Mouse (Mus musculus) E14TG2a.4 (cell line): Measurements from ENCODE around the gene Gnas.
"Not testable (repeated sequence)": the region's sequence is repeated elsewhere in the genome, so short reads cannot be mapped to it uniquely, and the experiment has no call there.

Source experiments
- H3K27me3 ChIP-seq: 2 replicates; pipeline ENCODE4 v1.6.1; 2014; ENCODE audit warnings: low read length, control low read depth; ENCODE audit not compliant: insufficient read depth
- H3K36me3 ChIP-seq: 2 replicates; pipeline ENCODE4 v1.6.1; 2014; ENCODE audit warnings: low read length, control low read depth; ENCODE audit not compliant: insufficient read depth
- H3K4me1 ChIP-seq: replicated peaks from 2 replicates; pipeline ENCODE4 v1.6.1; 2014; ENCODE audit warnings: low read depth, low read length, control low read depth
- H3K4me3 ChIP-seq: replicated peaks from 2 replicates; pipeline ENCODE4 v1.5.1; 2014; ENCODE audit warnings: mild to moderate bottlenecking, low read length
- H3K9me3 ChIP-seq: 2 replicates; pipeline ENCODE4 v1.6.1; 2014; ENCODE audit warnings: low read length, control low read depth
- CTCF ChIP-seq: conservative IDR thresholded peaks from 2 replicates; pipeline ENCODE4 v1.5.1; 2014; ENCODE audit warnings: low read length
- NANOG ChIP-seq: IDR thresholded peaks from 2 replicates; pipeline ENCODE4 v1.6.1; 2014; ENCODE audit warnings: borderline replicate concordance, low read length, mixed read lengths
- POU5F1 ChIP-seq: IDR thresholded peaks from 2 replicates; pipeline ENCODE4 v1.6.1; 2014; ENCODE audit warnings: low read length, borderline replicate concordance

Gene Gnas

DNA sequence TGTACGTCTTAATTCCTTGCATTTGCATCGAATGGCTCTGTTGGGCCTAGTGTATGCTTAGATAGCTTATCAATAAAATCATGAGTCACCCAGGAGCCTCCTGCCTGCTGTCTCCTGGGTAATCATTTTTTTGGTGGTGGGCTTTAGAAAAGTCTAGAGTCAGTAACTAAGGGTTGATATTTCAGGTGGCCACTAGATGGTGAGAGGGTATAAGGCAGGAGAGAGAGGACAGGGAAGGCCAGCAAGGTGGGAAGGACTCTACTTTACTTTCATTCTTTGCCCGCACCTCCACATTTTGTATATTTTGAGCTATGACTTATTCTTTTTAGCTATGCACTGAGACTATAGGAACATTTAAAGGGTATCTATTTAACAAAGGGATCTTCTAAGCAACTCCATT, 23.8 kb downstream of the Gnas start:
- TF ChIP-seq POU5F1: no peak
- TF ChIP-seq NANOG: no peak
- TF ChIP-seq CTCF: no peak
- Histone ChIP-seq H3K27me3 (no peaks in the 10 kb centered on the region), H3K4me3 (no peak overlapping the region), H3K9me3 (peaks cover 6% of the 10 kb centered on the region), H3K36me3 (peaks cover 11% of the 10 kb centered on the region; the same call in 1 of the 2 replicates), H3K4me1 (peaks cover 24% of the 10 kb centered on the region)

DNA sequence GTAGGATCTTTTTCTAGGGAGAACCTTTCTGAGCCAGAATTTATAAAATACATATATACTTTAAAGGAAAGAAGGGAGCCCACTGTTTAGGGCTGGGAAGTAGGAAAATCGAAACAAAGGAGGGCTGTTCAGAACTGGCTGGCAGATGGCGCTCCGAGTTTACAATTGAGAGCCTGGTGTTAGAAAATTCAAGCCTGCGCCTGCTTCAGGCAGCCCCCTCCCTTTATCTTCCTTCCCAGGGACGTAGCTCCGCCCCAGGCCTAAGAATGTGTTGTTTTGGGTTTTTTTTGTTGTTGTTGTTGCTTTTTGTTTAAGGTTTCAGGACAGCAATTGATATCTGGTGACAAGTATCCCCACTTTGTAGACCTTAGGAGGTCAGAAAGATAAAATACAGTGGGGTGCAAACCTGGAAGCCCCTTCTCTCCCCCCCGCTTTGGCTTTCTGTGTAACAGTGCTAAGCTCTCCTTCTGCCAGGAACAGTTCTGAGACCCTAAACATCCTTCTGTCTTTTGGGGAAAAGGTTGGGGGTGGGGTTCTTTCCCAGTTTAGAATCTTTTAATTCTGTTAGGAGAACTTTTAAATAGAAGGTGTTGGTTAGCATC, 26.9 kb downstream of the Gnas start:
- no peak for TF ChIP-seq POU5F1
- TF ChIP-seq CTCF: peak; percentile 33
- TF ChIP-seq NANOG: no peak
- Histone ChIP-seq H3K4me1 (peaks cover 26% of the 10 kb centered on the region), H3K27me3 (no peaks in the 10 kb centered on the region), H3K9me3 (peaks cover 9% of the 10 kb centered on the region), H3K36me3 (peaks cover 19% of the 10 kb centered on the region), H3K4me3 (no peak overlapping the region)

DNA sequence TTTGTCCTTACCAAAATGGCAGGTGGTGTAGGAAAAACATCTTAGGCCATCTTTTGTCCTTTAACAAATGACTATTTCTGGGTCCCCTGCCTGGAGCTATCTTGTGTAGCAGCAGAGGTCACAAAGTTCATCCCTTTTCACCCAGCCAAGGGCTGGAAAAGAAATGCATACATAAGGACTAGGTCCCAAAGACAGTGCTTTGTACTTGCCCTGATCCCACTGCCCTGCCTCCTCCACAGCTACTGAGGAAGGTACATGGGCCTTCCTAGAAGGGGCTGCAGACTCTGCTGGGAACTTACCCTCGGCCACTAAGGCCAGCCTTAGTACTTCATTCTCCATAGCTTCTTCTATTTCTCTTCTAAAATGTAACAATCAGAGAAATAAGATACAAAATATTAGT, 27.5 kb downstream of the Gnas start:
- H3K36me3 ChIP-seq: peaks cover 25% of the 10 kb centered on the region
- no peak for TF ChIP-seq NANOG
- TF ChIP-seq CTCF: no peak
- TF ChIP-seq POU5F1: no peak

DNA sequence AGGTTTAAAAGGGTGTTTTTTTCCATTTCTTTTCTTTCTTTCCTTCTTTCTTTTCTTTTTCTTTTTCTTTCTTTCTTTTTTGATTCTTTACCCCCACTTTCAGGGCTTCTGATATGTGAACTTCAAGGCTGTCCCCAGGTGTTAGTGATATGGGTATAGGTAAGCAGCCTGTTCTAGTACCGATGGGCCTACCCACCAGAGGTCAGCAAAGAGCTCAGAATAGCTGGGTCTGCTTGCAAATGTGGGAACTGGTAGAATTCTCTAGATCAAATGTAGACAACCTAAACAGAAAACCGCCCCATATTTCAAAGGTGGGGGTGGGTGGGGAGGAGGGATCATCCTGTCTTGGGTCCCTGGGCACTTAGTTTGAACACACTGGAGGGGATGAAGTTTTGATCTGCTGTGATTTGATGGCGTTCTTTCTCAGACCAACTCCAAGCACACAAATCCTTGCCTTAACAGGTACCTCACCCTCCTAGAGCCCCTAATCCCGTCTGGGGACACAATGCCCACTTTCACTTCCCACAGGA, 28.1 kb downstream of the Gnas start:
- peak; percentile 37; the same call in 1 of the 2 replicates for TF ChIP-seq CTCF
- no peak for TF ChIP-seq NANOG
- H3K4me1 ChIP-seq: peaks cover 26% of the 10 kb centered on the region
- H3K4me3 ChIP-seq: no peak overlapping the region

More for the DNA sequence above, 27.5 kb downstream of the Gnas start:
- Histone ChIP-seq H3K4me1 (peaks cover 26% of the 10 kb centered on the region), H3K27me3 (no peaks in the 10 kb centered on the region), H3K4me3 (no peak overlapping the region), H3K9me3 (peaks cover 9% of the 10 kb centered on the region)

DNA sequence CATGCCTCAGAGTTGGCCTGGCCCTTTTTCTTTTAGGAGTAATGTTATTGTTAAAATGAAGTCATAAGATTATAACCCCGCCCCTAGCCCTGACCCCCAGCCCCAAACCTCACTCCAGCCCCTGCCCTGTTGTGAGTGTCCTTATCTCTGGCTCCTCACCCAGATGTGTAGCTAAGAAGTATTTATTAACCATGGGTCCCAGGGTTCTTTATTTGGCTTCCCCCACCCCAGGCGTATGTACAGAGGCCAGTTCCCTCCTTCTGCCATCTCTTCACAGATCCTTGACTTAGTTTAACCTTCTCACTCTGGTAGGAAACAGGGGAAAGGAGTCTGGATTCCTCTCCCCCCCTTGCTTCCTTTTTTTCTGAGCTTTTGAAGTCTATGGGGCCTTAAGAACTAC, 28.5 kb downstream of the Gnas start:
- Histone ChIP-seq H3K36me3 (peaks cover 25% of the 10 kb centered on the region), H3K27me3 (no peaks in the 10 kb centered on the region), H3K4me1 (peaks cover 26% of the 10 kb centered on the region), H3K4me3 (no peak overlapping the region), H3K9me3 (peaks cover 9% of the 10 kb centered on the region)
- TF ChIP-seq POU5F1 (no peak), CTCF (no peak), NANOG (no peak)

More for the DNA sequence above, 28.1 kb downstream of the Gnas start:
- Histone ChIP-seq H3K36me3 (peaks cover 28% of the 10 kb centered on the region), H3K27me3 (no peaks in the 10 kb centered on the region), H3K9me3 (peaks cover 9% of the 10 kb centered on the region)

DNA sequence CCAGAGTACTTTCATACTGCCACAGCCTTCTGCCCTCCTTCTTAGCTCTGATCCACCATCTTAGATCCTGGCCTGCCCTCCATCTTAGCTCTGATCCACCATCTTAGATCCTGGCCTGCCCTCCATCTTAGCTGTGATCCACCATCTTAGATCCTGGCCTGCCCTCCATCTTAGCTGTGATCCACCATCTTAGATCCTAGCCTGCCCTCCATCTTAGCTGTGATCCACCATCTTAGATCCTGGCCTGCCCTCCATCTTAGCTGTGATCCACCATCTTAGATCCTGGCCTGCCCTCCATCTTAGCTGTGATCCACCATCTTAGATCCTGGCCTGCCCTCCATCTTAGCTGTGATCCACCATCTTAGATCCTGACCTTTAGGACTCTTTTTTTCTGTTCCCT, 31.3 kb downstream of the Gnas start:
- Histone ChIP-seq H3K4me1 (peaks cover 20% of the 10 kb centered on the region), H3K36me3 (peaks cover 34% of the 10 kb centered on the region)
- H3K4me3 ChIP-seq, H3K27me3 ChIP-seq, H3K9me3 ChIP-seq: not testable (repeated sequence)

DNA sequence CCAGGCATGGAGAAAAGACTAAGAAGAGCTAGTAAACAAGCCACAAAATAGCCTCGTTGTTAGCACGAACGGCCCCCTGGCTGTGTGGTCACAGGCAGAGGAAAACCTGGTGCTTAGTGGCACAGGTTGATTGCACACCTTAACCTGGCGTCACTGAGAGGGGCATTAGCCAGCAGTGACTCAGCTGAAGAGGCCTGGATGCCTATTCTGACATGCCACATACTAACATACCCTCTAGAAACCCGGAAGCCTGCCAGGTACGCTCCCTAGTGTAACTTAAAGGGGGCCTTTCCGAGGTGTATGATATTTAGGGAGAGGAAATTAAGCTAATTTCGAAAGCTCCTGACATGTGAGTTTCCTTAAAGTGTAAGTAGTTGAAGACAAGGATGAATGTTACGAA, 32.5 kb downstream of the Gnas start:
- TF ChIP-seq CTCF (no peak), NANOG (no peak), POU5F1 (no peak)
- Histone ChIP-seq H3K9me3 (peaks cover 9% of the 10 kb centered on the region), H3K4me1 (peaks cover 15% of the 10 kb centered on the region), H3K27me3 (peaks cover 4% of the 10 kb centered on the region; the same call in 1 of the 2 replicates), H3K36me3 (peaks cover 34% of the 10 kb centered on the region), H3K4me3 (no peak overlapping the region)

DNA sequence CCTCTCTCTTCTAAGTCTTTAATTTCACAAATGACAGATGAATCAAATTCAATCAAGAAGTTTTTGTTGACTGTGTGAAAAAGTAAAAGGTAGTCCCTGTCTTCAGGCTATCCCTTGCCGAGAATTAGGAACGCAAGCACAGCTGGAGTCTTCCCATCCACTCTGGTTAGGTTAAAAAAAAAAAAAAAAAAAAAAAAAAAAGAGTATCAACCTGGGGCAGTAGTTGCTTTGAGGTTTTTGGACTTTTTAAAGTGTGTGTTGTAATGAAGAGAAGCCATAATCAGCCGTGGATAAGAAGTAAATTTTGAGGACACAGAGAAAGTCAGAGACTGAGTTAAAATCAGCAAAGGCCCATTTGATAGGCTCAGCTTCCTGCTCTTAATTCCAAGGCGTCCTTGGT, 41.9 kb downstream of the Gnas start:
- H3K36me3 ChIP-seq: peaks cover 25% of the 10 kb centered on the region
- H3K9me3 ChIP-seq: no peaks in the 10 kb centered on the region
- no peak for TF ChIP-seq NANOG
- no peak for TF ChIP-seq CTCF
- no peak for TF ChIP-seq POU5F1
- peaks cover 20% of the 10 kb centered on the region for H3K4me1 ChIP-seq
- H3K27me3 ChIP-seq: peaks cover 56% of the 10 kb centered on the region
- no peak overlapping the region for H3K4me3 ChIP-seq

DNA sequence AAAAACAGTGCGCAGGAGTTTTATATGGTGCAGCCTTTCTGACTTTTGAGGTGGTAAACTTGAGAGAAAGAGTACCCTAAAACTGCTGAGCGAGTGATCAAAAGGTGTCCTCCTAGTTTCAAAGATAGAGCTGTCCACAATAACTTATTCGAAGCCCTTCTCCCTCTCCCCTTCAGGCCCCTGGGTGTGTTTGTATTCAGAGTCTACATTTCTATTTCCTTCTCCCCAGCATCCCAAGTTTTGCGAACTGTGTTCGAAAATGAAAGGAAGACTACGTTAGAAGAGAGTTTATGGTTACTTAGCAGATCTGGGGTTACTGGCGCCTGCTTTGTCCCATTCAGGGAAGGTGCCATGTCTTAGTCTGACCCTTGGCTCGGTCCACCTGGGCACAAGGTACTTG, 42.4 kb downstream of the Gnas start:
- TF ChIP-seq POU5F1 (no peak), CTCF (no peak), NANOG (no peak)
- Histone ChIP-seq H3K9me3 (no peaks in the 10 kb centered on the region), H3K4me3 (peak overlapping the region; percentile 86), H3K36me3 (peaks cover 25% of the 10 kb centered on the region), H3K4me1 (peaks cover 25% of the 10 kb centered on the region), H3K27me3 (peaks cover 56% of the 10 kb centered on the region)
